Mouse (Mus musculus) cortical plate, adult 2 months (tissue): ENCODE results near the gene Robo1.

Source experiments
- CTCF ChIP-seq: fragments of 200-500 bp; IDR thresholded peaks from 2 replicates; pipeline ENCODE4 v1.5.1; 2011; ENCODE audit warnings: mild to moderate bottlenecking, control low read depth, low read length; ENCODE audit not compliant: insufficient read depth; ENCODE audit errors: extremely low read depth
- POLR2A ChIP-seq: fragments of 200-500 bp; IDR thresholded peaks from 2 replicates; pipeline ENCODE4 v1.6.1; 2011; ENCODE audit warnings: mild to moderate bottlenecking, low read length, control low read depth; ENCODE audit not compliant: insufficient read depth; ENCODE audit errors: extremely low read depth

DNA sequence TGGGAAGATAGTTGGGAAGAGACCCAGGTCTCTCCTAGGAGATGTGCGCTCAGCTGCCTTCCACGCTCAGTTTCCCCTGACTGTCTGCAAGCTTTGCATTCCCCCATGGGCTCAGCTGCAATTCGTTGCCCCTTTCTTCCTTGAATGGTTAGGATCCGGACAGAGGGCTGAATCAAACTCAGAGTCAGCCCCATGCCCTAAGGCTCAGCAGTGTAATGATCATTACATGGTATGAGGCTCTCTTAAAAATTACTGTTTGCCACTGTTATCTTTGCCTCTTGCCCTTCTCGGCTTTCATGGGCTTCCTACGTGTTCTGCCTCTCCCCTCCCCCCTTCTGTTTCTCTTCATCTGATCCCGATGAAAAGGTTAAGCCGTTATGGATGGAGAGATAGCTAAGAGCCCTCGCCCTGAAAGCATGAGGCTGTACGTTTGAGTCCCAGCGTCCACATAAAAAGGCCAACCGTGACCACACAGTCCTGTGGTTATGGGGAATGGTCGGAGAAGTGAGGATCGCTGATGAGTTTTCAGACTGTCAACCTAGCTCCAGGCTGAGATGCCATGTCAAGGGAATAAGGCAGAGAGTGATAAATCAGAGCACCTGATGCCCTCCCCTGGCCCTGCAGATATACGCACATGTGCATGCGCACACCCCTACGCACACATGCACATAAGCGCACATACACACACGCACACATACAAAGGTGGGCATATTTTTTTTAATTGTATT is 668.9 kb downstream of the Robo1 start:
- TF ChIP-seq CTCF, result no peak
- TF ChIP-seq POLR2A, result no peak
